Mouse (Mus musculus) Muller cell, postnatal 12 days (primary cell): ENCODE measurements at regions not wholly inside any gene's neighbourhood (a gene's known extent, or its start where the extent isn't known, plus 50 kb on each side); places are given as distances from the start of the nearest gene placed in this dataset.

Experiments
- DNase-seq: peaks from one replicate; pipeline ENCODE4 v3.0.0-alpha.2; 2015; ENCODE audit errors: inconsistent ontology term

DNA sequence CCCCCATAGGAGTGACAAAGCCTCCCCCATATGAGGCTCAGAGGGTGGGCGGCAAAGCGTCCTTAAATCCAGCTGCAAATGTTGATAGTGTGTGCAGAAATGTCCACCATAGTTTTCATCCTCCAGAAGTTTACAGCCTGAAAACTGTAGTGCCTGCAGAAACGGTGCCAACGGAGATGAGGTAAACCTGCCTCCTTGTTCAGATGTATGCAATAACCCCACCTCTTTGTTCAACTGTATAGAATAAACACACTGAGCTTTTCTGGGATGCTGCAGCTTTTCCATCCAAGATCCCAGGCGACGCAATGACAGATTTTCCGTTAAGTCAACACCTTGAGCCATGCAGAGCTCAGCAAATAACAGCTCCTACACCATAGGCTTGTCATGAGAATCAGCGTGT lies 57.3 kb upstream of the Cd180 start:
- DNase-seq: no peak

DNA sequence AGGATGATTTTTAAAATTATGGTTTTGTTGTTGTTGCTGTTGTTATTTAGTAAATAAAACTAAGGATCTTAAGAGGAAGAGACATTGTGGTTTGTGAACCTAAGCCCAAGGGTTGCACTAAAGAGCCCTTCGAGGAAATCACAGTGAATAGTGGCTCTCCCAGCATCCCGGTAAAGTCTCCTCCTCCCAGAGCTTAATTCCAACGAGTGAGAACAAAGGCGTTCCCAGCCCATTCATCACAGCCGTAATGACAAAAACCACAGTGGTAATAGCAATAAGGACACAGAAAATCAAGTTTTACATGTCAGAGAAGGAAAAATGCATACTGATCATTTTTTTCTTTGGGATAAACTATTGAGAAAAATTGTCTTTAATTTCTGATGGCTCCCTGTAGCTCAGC lies 56.3 kb upstream of the Cd180 start:
- peak; percentile 43 for DNase-seq

DNA sequence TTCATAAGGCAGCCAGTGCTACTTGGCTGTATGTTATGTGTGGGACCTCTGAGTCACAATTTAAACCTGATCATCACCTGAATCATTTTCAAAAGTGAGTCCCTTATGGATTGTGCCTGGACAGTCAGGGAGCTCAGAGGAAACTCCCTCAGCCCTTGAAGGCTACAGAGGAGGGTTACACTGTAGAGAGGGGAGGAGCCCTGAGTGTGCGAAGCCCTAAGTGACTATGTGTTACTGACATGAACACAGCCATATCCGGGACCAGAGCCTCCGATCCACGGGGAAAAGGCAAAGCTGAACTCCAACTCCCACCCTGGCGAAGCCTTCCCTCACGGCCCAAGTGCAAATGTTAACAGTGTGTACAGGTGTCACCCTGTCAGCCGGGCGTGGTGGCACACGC lies 53.7 kb upstream of the Cd180 start:
- DNase-seq: no peak

DNA sequence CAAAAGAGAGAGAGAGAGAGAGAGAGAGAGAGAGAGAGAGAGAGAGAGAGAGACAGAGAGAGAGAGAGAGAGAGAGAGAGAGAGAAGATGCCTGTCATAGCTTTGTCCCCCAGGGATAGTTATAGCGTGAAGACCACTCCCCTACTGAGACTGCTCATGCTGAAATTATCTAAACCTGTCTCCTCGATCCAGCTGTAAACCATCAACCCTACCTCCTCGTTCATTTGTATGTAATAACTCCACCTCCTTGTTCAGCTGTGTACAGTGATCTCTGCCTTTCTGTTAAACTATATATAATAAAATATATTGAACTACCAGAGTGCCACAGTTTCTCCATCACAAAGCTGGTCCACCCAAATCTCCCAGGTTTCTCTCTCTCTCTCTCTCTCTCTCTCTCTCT lies 53.2 kb upstream of the Cd180 start:
- DNase-seq: no peak
